Mouse (Mus musculus) liver, adult 2 months (tissue): Measurements from ENCODE around the gene Pou1f1.

Source experiments
- CTCF ChIP-seq: fragments of 200-500 bp; IDR thresholded peaks from 2 replicates; pipeline ENCODE4 v1.5.1; 2011; ENCODE audit warnings: low read depth, low read length, control low read depth
- POLR2A ChIP-seq: fragments of 200-500 bp; IDR thresholded peaks from 2 replicates; pipeline ENCODE4 v1.6.1; 2011; ENCODE audit warnings: low read length, control low read depth; ENCODE audit not compliant: insufficient read depth; ENCODE audit errors: extremely low read depth

DNA sequence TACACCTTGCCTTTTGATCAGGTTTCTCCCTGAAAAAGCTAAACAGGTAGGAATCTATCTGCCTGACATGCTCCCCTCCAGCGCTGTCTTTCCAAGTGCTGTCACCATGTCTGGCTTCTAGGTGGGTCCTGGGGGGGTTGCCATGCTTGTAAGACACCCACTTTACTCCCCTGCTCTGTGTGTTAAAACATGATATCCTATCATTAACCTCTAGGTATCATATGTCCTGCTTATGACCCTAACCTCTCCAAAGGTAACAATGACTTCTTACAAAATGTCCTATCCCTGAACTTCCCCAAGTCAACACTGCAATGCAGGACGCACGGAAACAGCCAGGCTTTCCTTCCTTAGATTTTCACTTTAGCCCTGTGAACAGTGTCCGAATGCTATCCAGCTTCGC lies 34.0 kb downstream of the Pou1f1 start:
- no peak for TF ChIP-seq CTCF
- no peak for TF ChIP-seq POLR2A
